Mouse (Mus musculus) midbrain, postnatal 0 days (tissue): ENCODE measurements around the gene Padi1. TPM values are rescaled to one million over a fixed set of nuclear protein-coding genes. Genes with fewer than 3 reads are reported as not detected.
A peak's percentile ranks its signal among the peaks of the same experiment; 100 is the strongest.

Source experiments
- ATAC-seq: fragments of 200-750 bp; cut with Nextera tagmentation; 2 replicates; pipeline ENCODE4 v1.8.0; 2017; ENCODE audit warnings: moderate number of reproducible peaks, mild to moderate bottlenecking, moderate TSS enrichment, moderate library complexity; ENCODE audit not compliant: low FRiP score
- DNase-seq: peaks from one replicate; pipeline ENCODE4 v3.0.0-alpha.2; 2015; ENCODE audit warnings: low spot score
- H3K27ac ChIP-seq: fragments of 300-500 bp; sonication (generic); 2 replicates; pipeline ENCODE4 v1.5.1; 2014; ENCODE audit warnings: low read depth, mild to moderate bottlenecking, low read length, mixed read lengths
- H3K27me3 ChIP-seq: fragments of 300-500 bp; sonication (generic); 2 replicates; pipeline ENCODE4 v1.6.1; 2014; ENCODE audit warnings: low read length, control low read depth, mixed read lengths; ENCODE audit not compliant: insufficient read depth
- H3K36me3 ChIP-seq: fragments of 300-500 bp; sonication (generic); 2 replicates; pipeline ENCODE4 v1.6.1; 2014; ENCODE audit warnings: low read length, control low read depth, mixed read lengths; ENCODE audit not compliant: insufficient read depth
- H3K4me1 ChIP-seq: fragments of 300-500 bp; sonication (generic); 2 replicates; pipeline ENCODE4 v1.6.1; 2014; ENCODE audit warnings: mild to moderate bottlenecking, control low read depth, antibody characterized with exemption, low read length, mixed read lengths; ENCODE audit not compliant: insufficient read depth
- H3K4me2 ChIP-seq: fragments of 300-500 bp; sonication (generic); 2 replicates; pipeline ENCODE4 v1.6.1; 2014; ENCODE audit warnings: low read depth, mild to moderate bottlenecking, low read length, mixed read lengths; ENCODE audit not compliant: poor library complexity, severe bottlenecking
- H3K4me3 ChIP-seq: fragments of 300-500 bp; sonication (generic); 2 replicates; pipeline ENCODE4 v1.5.1; 2014; ENCODE audit warnings: low read depth, mild to moderate bottlenecking, low read length, moderate library complexity
- H3K9ac ChIP-seq: fragments of 300-500 bp; sonication (generic); replicated peaks from 2 replicates; pipeline ENCODE4 v1.6.1; 2014; ENCODE audit warnings: mild to moderate bottlenecking, low read length, moderate library complexity, mixed read lengths; ENCODE audit not compliant: poor library complexity, severe bottlenecking
- H3K9me3 ChIP-seq: fragments of 300-500 bp; sonication (generic); 2 replicates; pipeline ENCODE4 v1.6.1; 2016; ENCODE audit warnings: low read length, control low read depth
- CTCF ChIP-seq: IDR thresholded peaks from 2 replicates; pipeline ENCODE4 v1.5.1; 2016; ENCODE audit warnings: antibody characterized with exemption, mild to moderate bottlenecking
- WGBS: fragments of 180-500 bp; shearing (Covaris S2); extraction: QIAGEN DNeasy Blood & Tissue Kit; methylation state at CpG from one replicate; pipeline ENCODE4 v1.1.7; 2014; 5-methylcytosine and 5-hydroxymethylcytosine counted together
- polyA plus RNA-seq: library from polyadenylated mRNA; unstranded; fragments of >200 nt; fragmentation: Nextera tagmentation; extraction: Ambion mirVana; gene quantifications from 2 replicates; pipeline ENCODE4 v1.2.1, GENCODE M21; 2015
- total RNA-seq: library from RNA; depleted of rRNA; stranded (reverse); fragments of >200 nt; gene quantifications from 2 replicates; pipeline ENCODE4 v1.2.3, GENCODE M21; 2014; rRNA removed

Gene Padi1
- total RNA-seq, result 0.14 and 0.16 TPM in 2 replicates
- polyA plus RNA-seq, result 0.06 TPM in 1 of 2 replicates, not detected in the other

DNA sequence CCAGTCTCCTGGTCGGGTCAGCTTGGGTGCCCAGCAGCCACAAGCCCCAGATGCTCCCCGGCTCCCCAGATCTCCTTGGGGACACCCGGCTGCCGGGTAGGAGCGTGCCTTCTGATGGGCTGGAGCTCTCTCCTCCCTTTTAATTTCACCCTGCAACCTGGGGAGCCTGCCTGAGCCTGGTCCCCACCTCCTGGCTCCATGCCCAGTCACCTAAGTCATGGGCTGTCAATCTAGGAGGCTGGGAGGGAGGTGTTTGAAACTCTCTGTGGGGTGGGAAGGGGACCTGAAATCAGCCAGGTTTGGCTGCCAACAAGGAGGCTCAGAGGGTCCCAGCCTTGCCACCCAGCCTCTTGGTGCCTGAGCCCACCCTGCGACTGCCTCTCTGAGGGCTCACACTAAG is at the start of gene Padi1:
TSS of gene Padi1 (minus strand) at position 113 of the 400 bp plus-strand sequence.
- no peak within 1 kb of the TSS for H3K4me2 ChIP-seq
- no peaks in the 10 kb centered on the region for H3K27me3 ChIP-seq
- H3K4me3 ChIP-seq, result no peak within 1 kb of the TSS
- no peak within 1 kb of the TSS for H3K27ac ChIP-seq
- DNase-seq, result no peak
- no peaks in the 10 kb centered on the region for H3K36me3 ChIP-seq
- no peak for TF ChIP-seq CTCF
- ATAC-seq, result no peak
- H3K9ac ChIP-seq, result no peak within 1 kb of the TSS
- no peaks in the 10 kb centered on the region for H3K9me3 ChIP-seq
- H3K4me1 ChIP-seq, result no peaks in the 10 kb centered on the region
- WGBS, result 61% methylated on average over 6 of the region's 6 CpGs

DNA sequence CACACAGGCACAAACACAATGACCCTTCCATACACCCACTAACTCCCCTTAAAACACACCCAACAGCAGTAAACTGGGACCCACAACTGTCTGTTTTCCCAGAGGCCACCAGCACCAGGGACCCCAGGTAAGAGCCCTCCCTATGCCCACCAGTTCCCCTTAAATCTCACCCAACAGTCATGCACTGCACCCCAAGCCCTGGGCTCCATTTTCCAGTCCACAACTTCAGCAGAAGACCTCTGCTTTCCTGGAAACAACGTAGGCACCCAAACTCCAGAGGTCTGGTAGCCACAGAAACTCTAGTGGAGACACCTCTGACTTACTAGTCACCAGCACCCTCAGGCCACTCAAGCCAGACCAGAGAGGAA is 46.6 kb upstream of the Padi1 start:
- H3K9ac ChIP-seq, result no peak overlapping the region
- ATAC-seq, result no peak
- H3K36me3 ChIP-seq, result no peaks in the 10 kb centered on the region
- no peaks in the 10 kb centered on the region for H3K9me3 ChIP-seq
- no peak overlapping the region for H3K4me3 ChIP-seq
- TF ChIP-seq CTCF, result no peak
- DNase-seq, result no peak
- no peaks in the 10 kb centered on the region for H3K27me3 ChIP-seq
- no peaks in the 10 kb centered on the region for H3K4me1 ChIP-seq
- no peak overlapping the region for H3K27ac ChIP-seq
- H3K4me2 ChIP-seq, result no peak overlapping the region
- 54% methylated on average over 1 of the region's 1 CpGs for WGBS

DNA sequence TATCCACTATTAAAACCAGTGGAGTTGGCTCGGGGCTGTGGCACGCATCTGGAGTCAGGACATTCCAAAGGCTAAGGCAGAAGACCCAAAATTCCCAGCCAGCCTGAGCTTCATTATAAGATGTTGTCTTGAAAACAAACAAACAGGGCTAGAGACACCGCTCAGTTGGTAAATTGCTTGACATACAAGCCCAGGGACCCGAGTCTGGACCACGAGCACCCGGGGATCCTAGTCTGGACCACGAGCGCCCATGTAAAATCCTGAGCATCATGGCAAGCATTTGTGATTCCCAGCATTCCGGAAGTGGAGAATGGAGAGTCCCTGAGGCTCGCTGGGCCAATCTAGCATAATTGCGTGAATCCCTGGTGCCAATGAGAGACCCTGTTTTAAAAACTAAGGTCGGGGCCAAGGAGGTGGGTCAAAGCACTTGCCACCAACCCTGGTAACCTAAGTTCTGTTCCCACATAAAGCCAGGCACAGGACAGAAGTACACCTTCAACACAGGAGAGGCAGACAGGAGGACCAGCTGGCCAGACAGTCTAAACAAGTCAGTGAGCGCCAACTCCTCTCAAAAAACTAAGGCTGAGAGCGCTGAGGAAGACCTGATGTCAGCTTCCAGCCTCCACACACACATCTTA is 46.1 kb upstream of the Padi1 start:
- Histone ChIP-seq H3K9ac (no peak overlapping the region), H3K4me2 (no peak overlapping the region), H3K27ac (no peak overlapping the region), H3K4me3 (no peak overlapping the region), H3K4me1 (no peaks in the 10 kb centered on the region), H3K9me3 (no peaks in the 10 kb centered on the region), H3K27me3 (no peaks in the 10 kb centered on the region), H3K36me3 (no peaks in the 10 kb centered on the region)
- TF ChIP-seq CTCF, result no peak
- 94% methylated on average over 14 of the region's 14 CpGs for whole genome bisulfite sequencing
- no peak for ATAC-seq
- no peak for DNase-seq

DNA sequence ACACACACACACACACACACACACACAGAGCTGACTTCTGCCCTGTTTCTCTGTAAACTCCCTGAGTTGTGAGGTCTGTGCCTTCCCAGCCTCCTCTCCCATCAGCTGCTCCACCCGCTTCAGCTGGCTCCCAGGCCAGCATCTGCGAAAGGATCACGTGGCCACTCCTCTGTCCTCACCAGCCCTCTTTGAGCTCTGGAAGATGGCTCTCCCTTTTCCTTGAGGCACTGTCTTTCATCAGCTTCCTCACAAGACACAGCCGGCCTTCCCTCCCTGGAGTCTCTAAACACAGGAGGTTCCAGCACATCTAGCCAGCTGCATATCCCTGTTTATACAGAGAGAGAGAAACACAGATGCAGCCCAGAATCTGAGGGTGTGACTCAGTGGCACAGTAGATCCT is 38.3 kb upstream of the Padi1 start:
- no peaks in the 10 kb centered on the region for H3K4me1 ChIP-seq
- H3K27me3 ChIP-seq, result no peaks in the 10 kb centered on the region
- TF ChIP-seq CTCF, result no peak
- DNase-seq (no peak), ATAC-seq (no peak)
- no peaks in the 10 kb centered on the region for H3K36me3 ChIP-seq
- H3K27ac ChIP-seq, result no peak overlapping the region
- H3K9ac ChIP-seq, result no peak overlapping the region
- H3K4me3 ChIP-seq, result no peak overlapping the region
- H3K4me2 ChIP-seq, result no peak overlapping the region
- WGBS, result 27% methylated on average over 4 of the region's 4 CpGs
- no peaks in the 10 kb centered on the region for H3K9me3 ChIP-seq

DNA sequence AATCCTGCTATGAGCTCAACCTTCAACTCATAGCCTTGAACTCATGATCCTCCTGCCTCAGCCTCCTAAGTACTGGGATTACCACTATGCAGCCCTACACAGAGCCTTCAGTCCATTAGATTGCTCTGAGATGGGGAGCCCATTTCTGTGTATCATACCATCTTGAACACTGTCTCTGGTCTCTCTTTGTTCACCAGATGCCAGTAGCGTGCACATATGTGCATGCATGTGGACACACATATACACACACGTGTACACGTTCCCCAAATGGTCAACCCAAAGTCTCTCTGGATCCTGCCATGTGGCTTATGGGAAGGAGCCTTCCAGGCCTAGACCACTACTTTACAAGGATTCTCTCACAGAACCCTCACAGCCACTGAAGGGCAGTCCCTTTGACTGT is 37.4 kb upstream of the Padi1 start:
- DNase-seq (no peak), ATAC-seq (no peak)
- Histone ChIP-seq H3K36me3 (no peaks in the 10 kb centered on the region), H3K27ac (no peak overlapping the region), H3K27me3 (no peaks in the 10 kb centered on the region), H3K9ac (no peak overlapping the region), H3K4me3 (no peak overlapping the region), H3K4me1 (no peaks in the 10 kb centered on the region), H3K4me2 (no peak overlapping the region), H3K9me3 (no peaks in the 10 kb centered on the region)
- 97% methylated on average over 3 of the region's 3 CpGs for WGBS
- no peak for TF ChIP-seq CTCF

DNA sequence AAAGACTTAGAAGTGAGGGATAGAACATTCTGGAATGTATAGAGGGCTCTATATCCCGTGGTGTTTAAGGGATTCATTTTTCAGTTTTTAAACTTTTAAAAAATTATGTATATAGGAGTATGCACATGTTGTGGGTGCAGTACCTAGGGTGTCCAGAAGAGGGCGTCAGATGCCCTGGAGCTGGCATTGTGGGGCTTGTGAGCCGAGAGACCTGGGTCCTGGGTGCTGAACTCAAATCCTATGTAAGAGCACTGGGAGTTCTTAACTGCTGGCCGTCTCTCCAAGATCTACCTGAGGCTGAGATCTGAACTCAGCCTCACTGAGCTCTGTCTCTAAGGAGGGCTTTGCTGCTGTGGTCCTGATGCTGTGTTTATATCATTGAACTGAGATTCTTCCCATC is 36.8 kb upstream of the Padi1 start:
- ATAC-seq (no peak), DNase-seq (no peak)
- H3K36me3 ChIP-seq, result no peaks in the 10 kb centered on the region
- 65% methylated on average over 4 of the region's 4 CpGs for WGBS
- peak; percentile 49 for TF ChIP-seq CTCF
- no peak overlapping the region for H3K4me2 ChIP-seq
- H3K9ac ChIP-seq, result no peak overlapping the region
- H3K27ac ChIP-seq, result no peak overlapping the region
- no peaks in the 10 kb centered on the region for H3K9me3 ChIP-seq
- no peaks in the 10 kb centered on the region for H3K27me3 ChIP-seq
- H3K4me3 ChIP-seq, result no peak overlapping the region
- H3K4me1 ChIP-seq, result no peaks in the 10 kb centered on the region
